Mouse (Mus musculus): ENCODE data around the gene Adk. TPM values are rescaled to one million over a fixed set of nuclear protein-coding genes. Genes with fewer than 3 reads are reported as not detected.
A peak's percentile ranks its signal among the peaks of the same experiment; 100 is the strongest.

The Adk gene
- total RNA-seq (2022): 100 to 1,000 TPM in 2 of 4 experiments, 10 to 100 TPM in 2; 88.2 to 104 (median 99.2) TPM

GRCm38 (mm10) chr14:21052112-21052780, at the start of gene Adk, which contains the start of gene Ap3m1:
Adk (plus strand) TSS chr14:21052574.
Ap3m1 (minus strand) TSS chr14:21052508.
- DNase-seq (ENCODE audit: low spot score in 2 of 2): peak; percentile 86 to 88

- no peak for DNase-seq (ENCODE audit: low spot score in 2 of 2)
These were observed 38.5 kb upstream of the Adk start for GRCm38 (mm10) chr14:21013800-21014334.

- no peak for DNase-seq (ENCODE audit: low spot score in 2 of 2)
These were observed 34.5 kb upstream of the Adk start for GRCm38 (mm10) chr14:21017871-21018270.

GRCm38 (mm10) chr14:21018977-21019376, 33.4 kb upstream of the Adk start:
- no peak for DNase-seq (ENCODE audit: low spot score in 2 of 2)

- no peak for DNase-seq (ENCODE audit: low spot score in 2 of 2)
These were observed 31.9 kb upstream of the Adk start for GRCm38 (mm10) chr14:21020435-21020834.

- no peak for DNase-seq (ENCODE audit: low spot score in 2 of 2)
These were observed 24.8 kb upstream of the Adk start for GRCm38 (mm10) chr14:21027542-21027941.

- DNase-seq (ENCODE audit: low spot score in 2 of 2): no peak
These were observed 23.2 kb upstream of the Adk start for GRCm38 (mm10) chr14:21029025-21029659.

- peak in 1 of 2 experiments; percentile 26 for DNase-seq (ENCODE audit: low spot score in 2 of 2)
These were observed 20.4 kb upstream of the Adk start for GRCm38 (mm10) chr14:21031783-21032511.

GRCm38 (mm10) chr14:21034271-21034670, 18.1 kb upstream of the Adk start:
- no peak for DNase-seq (ENCODE audit: low spot score in 2 of 2)

- no peak for DNase-seq (ENCODE audit: low spot score in 2 of 2)
These were observed 17.6 kb upstream of the Adk start for GRCm38 (mm10) chr14:21034791-21035190.

- DNase-seq (ENCODE audit: low spot score in 2 of 2): no peak
These were observed 13.3 kb upstream of the Adk start for GRCm38 (mm10) chr14:21039077-21039476.

- no peak for DNase-seq (ENCODE audit: low spot score in 2 of 2)
These were observed 12.8 kb upstream of the Adk start for GRCm38 (mm10) chr14:21039623-21040022.

GRCm38 (mm10) chr14:21047840-21048239, 4.5 kb upstream of the Adk start:
- DNase-seq (ENCODE audit: low spot score in 2 of 2): no peak

GRCm38 (mm10) chr14:21048879-21049278, 3.5 kb upstream of the Adk start:
- DNase-seq (ENCODE audit: low spot score in 2 of 2): peak in 1 of 2 experiments; percentile 42

GRCm38 (mm10) chr14:21050734-21051133, 1.6 kb upstream of the Adk start:
- no peak for DNase-seq (ENCODE audit: low spot score in 2 of 2)

- DNase-seq (ENCODE audit: low spot score in 2 of 2): no peak
These were observed 828 bp upstream of the Adk start for GRCm38 (mm10) chr14:21051380-21052111.

GRCm38 (mm10) chr14:21052781-21053130, 382 bp downstream of the Adk start:
- peak; percentile 60 to 74 for DNase-seq (ENCODE audit: low spot score in 2 of 2)

- no peak for DNase-seq (ENCODE audit: low spot score in 2 of 2)
These were observed 777 bp downstream of the Adk start for GRCm38 (mm10) chr14:21053151-21053550.

- DNase-seq (ENCODE audit: low spot score in 2 of 2): no peak
These were observed 1.2 kb downstream of the Adk start for GRCm38 (mm10) chr14:21053586-21053985.

GRCm38 (mm10) chr14:21058972-21059371, 6.6 kb downstream of the Adk start:
- DNase-seq (ENCODE audit: low spot score in 2 of 2): peak in 1 of 2 experiments; percentile 22

- DNase-seq (ENCODE audit: low spot score in 2 of 2): no peak
These were observed 10.6 kb downstream of the Adk start for GRCm38 (mm10) chr14:21062766-21063513.
